Mouse (Mus musculus) embryonic fibroblast, embryonic 13.5 days (primary cell): ENCODE data around the gene Fam219a.

ENCODE experiments used
- CTCF ChIP-seq: IDR thresholded peaks from 2 replicates; pipeline ENCODE4 v1.5.1; 2011; ENCODE audit warnings: mild to moderate bottlenecking, control low read depth, low read length, moderate library complexity, borderline replicate concordance; ENCODE audit not compliant: insufficient read depth
- POLR2A ChIP-seq: IDR thresholded peaks from 2 replicates; pipeline ENCODE4 v1.6.1; 2011; ENCODE audit warnings: low read depth, mild to moderate bottlenecking, control low read depth, low read length, moderate library complexity

DNA sequence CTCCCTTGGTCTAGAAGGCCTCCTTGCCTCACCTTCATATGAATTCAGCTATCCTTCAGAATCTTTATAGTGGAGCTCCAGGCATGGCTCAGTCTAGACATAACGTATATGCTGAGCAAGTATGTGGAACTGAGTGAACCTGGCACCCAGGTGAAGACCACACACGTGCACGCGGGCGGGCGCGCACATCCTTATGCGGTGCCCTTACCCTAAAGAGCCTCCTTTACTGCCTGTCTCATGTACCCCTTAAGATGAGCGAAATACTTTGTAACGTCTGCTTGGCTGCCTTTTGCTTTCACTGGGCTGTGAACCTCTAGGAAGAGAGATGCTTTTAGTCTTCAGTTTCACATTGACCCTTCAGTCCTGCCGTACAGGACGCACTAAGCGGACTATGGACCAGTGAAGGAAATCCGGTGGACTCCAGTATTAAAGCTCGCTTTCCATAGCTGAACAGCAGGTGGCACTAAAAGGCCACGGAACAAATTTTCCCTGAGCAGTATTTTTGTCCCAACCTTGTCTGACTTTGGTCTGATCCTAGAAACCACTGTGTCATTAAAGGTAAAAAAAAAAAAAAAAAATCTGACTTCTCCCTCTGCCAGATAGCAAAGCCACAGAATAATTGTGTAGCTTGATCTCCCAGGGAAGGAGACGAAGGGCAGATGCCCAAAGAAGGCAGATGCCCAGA lies 100.8 kb downstream of the Fam219a start:
- TF ChIP-seq POLR2A, result no peak
- no peak for TF ChIP-seq CTCF
